Mouse (Mus musculus) cerebellum, postnatal 10 days (tissue): ENCODE results near the gene Ggt5.
"Not testable (repeated sequence)": the region's sequence is repeated elsewhere in the genome, so short reads cannot be mapped to it uniquely, and the experiment has no call there.

ENCODE experiments used
- DNase-seq, 2 experiments: peaks; one replicate each; pipeline ENCODE4 v3.0.0; 2021; ENCODE audit warnings: mixed read lengths in 2 of 2

The Ggt5 gene

DNA sequence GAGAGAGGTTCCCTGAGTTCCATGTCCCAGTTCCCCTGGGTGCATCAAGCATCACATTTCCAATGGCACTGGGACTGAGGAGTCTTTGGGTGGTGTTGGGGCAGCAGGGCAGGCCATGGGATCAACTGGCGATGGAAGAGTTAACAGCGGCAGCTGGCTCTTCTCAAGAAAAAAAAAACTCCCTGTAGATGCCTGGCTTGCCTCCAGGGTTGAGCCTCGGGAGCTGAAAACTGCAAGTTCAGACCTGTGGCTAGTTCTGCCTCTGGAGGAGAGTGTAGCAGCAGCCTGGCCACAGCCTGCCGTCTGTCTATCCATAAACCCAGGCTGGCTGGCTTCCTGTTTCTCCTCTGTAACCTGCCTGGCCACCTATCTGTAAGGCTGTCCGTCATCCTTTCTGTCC, at the start of gene Ggt5:
Ggt5 (plus strand) TSS at position 212 of the 400 bp plus-strand sequence.
- DNase-seq, result peak; percentile 68 to 76

- no peak for DNase-seq
Measured at GRCm38 (mm10) chr10:75547901-75548300, 41.2 kb upstream of the Ggt5 start.

- no peak for DNase-seq
Measured at GRCm38 (mm10) chr10:75548486-75548885, 40.7 kb upstream of the Ggt5 start.

- DNase-seq, result no peak
Measured at GRCm38 (mm10) chr10:75549886-75550285, 39.3 kb upstream of the Ggt5 start.

GRCm38 (mm10) chr10:75551175-75551574, 38.0 kb upstream of the Ggt5 start:
- DNase-seq, result no peak

DNA sequence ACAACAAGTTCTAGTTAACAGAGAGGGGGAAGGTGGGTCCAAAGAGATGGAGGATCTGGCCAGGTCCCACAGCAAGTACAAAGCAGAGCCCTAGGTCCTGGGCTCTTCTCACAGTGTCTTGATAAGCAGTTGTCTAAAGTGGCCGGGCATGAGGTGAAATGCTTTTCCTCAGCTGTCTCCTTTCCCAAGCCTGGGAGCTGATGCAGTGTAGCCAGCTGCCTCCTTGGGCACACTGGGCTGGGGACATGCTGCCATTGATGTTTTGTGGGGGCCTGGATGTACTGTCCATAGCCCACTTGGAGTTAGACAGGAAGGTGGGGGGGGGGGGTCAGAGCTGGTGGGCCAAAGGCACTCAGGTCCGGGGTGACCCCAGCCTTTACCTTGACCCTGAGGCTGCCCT, 37.0 kb upstream of the Ggt5 start:
- DNase-seq, result no peak

GRCm38 (mm10) chr10:75552701-75553450, 36.3 kb upstream of the Ggt5 start:
- no peak for DNase-seq

GRCm38 (mm10) chr10:75554090-75554489, 35.0 kb upstream of the Ggt5 start:
- DNase-seq, result no peak

DNA sequence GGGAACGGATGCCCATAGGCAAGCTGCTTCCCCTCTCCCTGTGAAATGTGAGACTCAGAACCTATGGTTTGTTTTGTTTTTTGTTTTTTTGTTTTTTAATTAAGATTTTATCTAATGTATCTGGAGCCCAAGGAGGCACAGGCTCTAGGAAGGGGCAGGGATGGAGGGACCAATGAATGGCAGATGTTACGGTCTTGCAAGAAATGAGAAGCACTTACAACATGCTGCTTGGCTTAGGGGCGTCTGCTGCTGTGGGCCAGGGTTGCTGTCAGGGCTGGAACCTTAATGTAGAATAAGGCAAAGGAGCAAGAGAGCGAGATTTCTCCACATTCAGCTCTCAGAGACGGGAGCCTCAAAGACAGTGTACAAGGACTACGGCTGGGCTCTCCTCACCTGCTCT, 33.6 kb upstream of the Ggt5 start:
- DNase-seq, result no peak

- DNase-seq, result peak; percentile 78 to 89
Measured at GRCm38 (mm10) chr10:75556026-75556425, 33.1 kb upstream of the Ggt5 start.

- DNase-seq, result peak; percentile 94 to 97
Measured at GRCm38 (mm10) chr10:75558515-75558914, 30.6 kb upstream of the Ggt5 start.

DNA sequence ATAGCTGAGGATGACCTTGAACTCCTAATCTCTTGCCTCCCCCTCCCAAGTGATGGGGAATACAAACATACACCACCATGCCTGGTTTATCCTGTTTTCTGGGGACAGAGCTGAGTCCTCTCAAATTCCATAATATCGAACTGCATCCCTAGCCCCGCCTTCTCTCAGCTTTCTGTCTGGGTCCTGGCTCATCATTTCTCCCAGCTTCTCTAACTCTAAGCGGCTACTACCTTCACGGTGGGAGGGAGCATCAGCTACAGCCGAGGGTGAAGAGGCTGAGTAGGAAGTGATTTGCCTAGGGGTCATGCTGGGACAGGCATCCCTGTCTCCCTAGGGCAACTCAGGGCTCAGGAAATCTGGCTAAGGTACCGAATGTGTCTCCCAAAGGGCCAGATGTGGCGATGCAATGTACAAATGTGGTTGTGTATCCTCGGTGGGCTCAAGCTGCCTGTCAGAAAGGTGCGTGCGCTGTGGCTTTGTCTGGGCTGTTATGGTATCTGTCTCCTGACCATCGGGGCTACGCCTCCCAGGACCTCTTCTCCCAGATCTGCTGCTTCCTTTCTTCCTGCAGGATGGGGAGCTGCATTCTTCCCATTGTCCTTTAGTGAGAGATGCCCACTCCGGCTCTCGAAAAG, 30.0 kb upstream of the Ggt5 start:
- peak; percentile 45 to 55 for DNase-seq

GRCm38 (mm10) chr10:75559676-75560548, 29.2 kb upstream of the Ggt5 start, which contains the start of gene Lrrc75b:
Gene Lrrc75b, minus strand, starts transcription at chr10:75560330.
- DNase-seq, result peak; percentile 86 to 88

- DNase-seq, result no peak
Measured at GRCm38 (mm10) chr10:75560549-75560899, 28.6 kb upstream of the Ggt5 start.

DNA sequence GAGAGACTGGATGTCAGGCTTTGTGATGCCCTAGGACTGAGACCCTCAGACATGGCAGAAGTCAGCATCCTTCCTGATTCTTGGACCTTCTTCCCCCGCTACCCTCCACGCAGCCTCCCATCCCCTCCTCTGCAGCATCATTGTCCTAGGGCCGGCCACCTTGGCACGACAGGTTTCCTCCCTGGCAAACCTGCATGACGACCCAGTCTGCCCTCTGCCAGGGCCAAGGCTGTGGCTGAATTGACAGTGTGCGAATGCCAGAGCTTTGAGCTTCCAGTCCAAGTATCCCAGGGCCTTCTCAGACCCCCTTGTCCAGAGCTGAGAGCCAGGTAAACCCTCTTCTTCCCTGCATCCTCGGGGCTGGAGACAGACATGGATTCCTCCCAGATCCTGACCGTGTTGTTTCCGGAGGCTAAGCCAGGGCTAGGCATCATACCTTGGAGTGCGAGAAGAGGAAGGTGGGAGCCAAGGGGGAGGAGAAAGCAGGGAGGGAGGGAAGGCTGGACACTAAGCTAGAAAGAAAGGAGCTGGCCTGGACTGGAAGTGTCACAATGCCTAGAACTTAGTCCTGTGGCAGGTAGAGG, 28.0 kb upstream of the Ggt5 start, which contains the start of gene Ggt1:
Ggt1 (plus strand) TSS at position 534 of the 584 bp plus-strand sequence.
- peak; percentile 72 to 81 for DNase-seq

DNA sequence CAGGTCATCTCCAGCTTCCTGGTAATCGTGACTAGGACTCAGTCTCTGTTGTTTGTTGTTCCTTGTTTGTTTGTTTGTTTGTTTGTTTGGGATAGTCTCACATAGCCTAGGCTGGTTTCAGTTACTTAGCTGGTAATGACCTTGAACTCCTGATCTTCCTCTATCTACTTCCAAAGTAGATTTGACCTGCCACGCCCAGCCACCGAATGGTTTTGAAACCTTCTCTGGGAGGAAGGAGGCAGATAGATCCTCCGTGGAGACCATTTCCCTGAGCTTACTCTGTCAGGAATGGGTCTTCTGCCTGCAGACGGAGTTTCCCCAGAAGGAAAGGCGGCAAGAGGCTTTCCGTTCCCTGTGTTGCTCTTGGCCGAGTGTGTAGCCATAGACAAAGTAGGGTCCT, 26.5 kb upstream of the Ggt5 start:
- no peak for DNase-seq

DNA sequence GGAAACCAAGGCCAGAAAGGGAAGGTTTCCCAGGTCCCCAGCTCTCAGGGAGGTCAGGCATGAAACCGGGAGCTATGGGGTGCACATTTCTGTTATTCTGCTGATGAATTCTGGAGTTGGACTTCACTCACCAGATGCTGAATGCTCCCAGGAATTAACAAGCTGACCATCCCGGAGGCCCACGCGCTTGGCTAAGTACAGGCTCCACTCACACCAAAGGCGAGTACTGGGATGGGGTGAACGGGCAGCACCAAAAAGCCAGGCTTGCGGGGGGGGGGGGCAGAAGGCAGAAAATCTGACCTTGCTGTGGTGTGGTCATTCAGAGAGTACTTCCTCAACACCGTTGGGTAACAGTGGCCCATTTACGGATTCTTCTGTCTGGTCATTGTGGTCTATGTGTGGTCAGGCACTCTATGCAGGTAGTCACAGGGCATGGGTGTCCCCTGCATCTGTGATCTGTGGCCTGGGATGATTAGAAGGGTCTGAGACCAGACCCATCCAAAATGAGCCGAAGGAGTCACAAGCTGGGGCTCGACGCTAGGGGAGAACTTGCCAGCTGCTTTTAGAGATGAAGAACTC, 24.4 kb upstream of the Ggt5 start:
- DNase-seq, result no peak

GRCm38 (mm10) chr10:75565436-75565835, 23.7 kb upstream of the Ggt5 start:
- no peak for DNase-seq

DNA sequence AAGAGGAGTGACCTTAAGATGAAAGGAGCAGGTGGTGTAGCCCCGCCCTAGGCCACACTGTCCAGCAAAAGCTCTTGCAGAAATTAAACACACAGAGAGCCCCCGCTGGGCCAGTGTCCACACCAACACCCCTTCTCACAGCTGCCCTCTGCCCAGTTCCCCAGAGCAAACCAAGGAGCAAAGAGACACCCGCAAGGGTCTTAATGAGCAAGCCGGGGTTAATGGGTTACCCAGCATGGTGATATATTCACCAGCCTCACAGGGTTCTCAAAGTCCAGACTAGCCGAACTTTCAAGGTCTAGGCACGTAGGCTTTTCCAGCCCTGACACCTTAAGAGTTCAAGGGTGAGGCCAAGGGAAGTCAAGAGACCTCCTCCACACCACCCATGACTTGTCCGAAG, 23.2 kb upstream of the Ggt5 start:
- no peak for DNase-seq

GRCm38 (mm10) chr10:75566321-75566720, 22.8 kb upstream of the Ggt5 start:
- peak in 1 of 2 experiments; percentile 21 for DNase-seq

- DNase-seq, result not testable (repeated sequence)
Measured at GRCm38 (mm10) chr10:75566765-75567164, 22.4 kb upstream of the Ggt5 start.

- no peak for DNase-seq
Measured at GRCm38 (mm10) chr10:75568029-75568428, 21.1 kb upstream of the Ggt5 start.

- DNase-seq, result no peak
Measured at GRCm38 (mm10) chr10:75568441-75568840, 20.7 kb upstream of the Ggt5 start.
